Mouse (Mus musculus) brain, embryonic 14.5 days (tissue): Measurements from ENCODE around the gene Gmpr.

Experiments used
- CTCF ChIP-seq: fragments of 200-500 bp; IDR thresholded peaks from 2 replicates; pipeline ENCODE4 v1.5.1; 2012; ENCODE audit warnings: inconsistent platforms, mild to moderate bottlenecking, moderate library complexity, borderline replicate concordance; ENCODE audit not compliant: insufficient read depth, insufficient read length; ENCODE audit errors: extremely low read depth
- POLR2A ChIP-seq: fragments of 200-500 bp; IDR thresholded peaks from 2 replicates; pipeline ENCODE4 v1.6.1; 2012; ENCODE audit warnings: mild to moderate bottlenecking, inconsistent platforms, borderline replicate concordance; ENCODE audit not compliant: poor library complexity, insufficient read depth, insufficient read length, severe bottlenecking; ENCODE audit errors: extremely low read depth

- TF ChIP-seq POLR2A: no peak
- no peak for TF ChIP-seq CTCF
Measured at GRCm38 (mm10) chr13:45461370-45461958, 45.8 kb upstream of the Gmpr start.
